Mouse (Mus musculus): Measurements from ENCODE around the gene Fam208a. TPM values are rescaled to one million over a fixed set of nuclear protein-coding genes. Genes with fewer than 3 reads are reported as not detected.
A peak's percentile ranks its signal among the peaks of the same experiment; 100 is the strongest.

Gene Fam208a
- polyA plus RNA-seq, 1 experiment: 30.4 TPM

DNA sequence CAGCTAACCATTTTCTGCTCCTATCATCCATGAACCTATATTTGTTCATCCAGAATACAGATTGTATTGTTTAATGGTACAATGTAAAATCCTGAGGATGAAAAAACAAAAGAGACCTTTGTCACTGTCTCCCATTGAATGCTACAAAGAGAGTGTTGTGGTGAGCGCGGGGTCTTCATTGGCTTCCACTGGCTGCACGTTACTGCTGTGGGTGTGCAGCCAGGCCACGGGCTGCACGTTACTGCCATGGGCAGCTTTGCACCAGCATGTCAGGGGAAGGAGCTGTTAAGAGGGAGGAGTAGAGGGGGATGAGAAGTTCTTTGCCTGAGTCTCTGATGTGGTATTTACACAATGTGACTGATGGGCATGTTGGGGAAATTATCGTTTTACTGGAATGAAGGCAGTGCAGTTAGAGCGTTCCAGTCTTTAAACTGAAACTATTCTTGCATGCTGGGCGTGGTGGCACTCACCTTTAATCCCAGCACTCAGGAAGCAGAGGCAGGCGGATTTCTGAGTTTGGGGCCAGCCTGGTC, 36.8 kb upstream of the Fam208a start:
- Histone ChIP-seq H3K27ac (ENCODE audit: insufficient read depth, low read length) (no peak overlapping the region), H3K4me3 (replicated peaks; ENCODE audit: insufficient read depth, low read depth, low read length) (no peak overlapping the region), H3K4me1 (ENCODE audit: control insufficient read depth, insufficient read depth, low read length) (no peaks in the 10 kb centered on the region), H3K27me3 (ENCODE audit: control insufficient read depth, insufficient read depth, low read length) (no peaks in the 10 kb centered on the region)
- no peak for DNase-seq
- WGBS: 77% methylated on average over 9 of the region's 9 CpGs
- TF ChIP-seq POLR2A (IDR thresholded peaks at IDR 0.05; ENCODE audit: borderline replicate concordance, insufficient read depth, low read length) (no peak), CTCF (IDR thresholded peaks at IDR 0.05; ENCODE audit: borderline replicate concordance, insufficient read depth, low read depth, low read length) (no peak)

DNA sequence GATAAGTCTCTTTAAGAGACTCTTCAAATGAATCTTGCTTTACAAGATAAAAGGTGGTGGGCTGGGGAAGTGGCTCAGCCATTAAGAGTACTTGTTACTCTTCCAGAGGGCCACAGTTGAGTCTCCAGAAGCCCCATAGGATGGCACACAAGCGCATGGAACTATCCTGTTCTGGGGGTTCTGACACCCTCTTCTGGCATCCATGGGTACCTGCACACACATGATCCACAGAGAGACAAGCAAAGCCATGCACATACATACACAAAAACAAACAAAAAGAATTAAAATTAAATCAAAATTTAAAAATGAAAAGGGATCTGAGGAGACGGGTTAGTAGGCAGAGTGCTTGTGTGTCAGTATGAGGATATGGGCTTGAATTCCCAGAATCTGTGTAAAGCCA, 36.0 kb upstream of the Fam208a start:
- Histone ChIP-seq H3K4me1 (ENCODE audit: control insufficient read depth, insufficient read depth, low read length) (no peaks in the 10 kb centered on the region), H3K27me3 (ENCODE audit: control insufficient read depth, insufficient read depth, low read length) (no peaks in the 10 kb centered on the region), H3K4me3 (replicated peaks; ENCODE audit: insufficient read depth, low read depth, low read length) (no peak overlapping the region), H3K27ac (ENCODE audit: insufficient read depth, low read length) (no peak overlapping the region)
- DNase-seq: no peak
- TF ChIP-seq CTCF (IDR thresholded peaks at IDR 0.05; ENCODE audit: borderline replicate concordance, insufficient read depth, low read depth, low read length) (peak; percentile 41; the same call in 1 of the 2 replicates), POLR2A (IDR thresholded peaks at IDR 0.05; ENCODE audit: borderline replicate concordance, insufficient read depth, low read length) (no peak)
- WGBS: 95% methylated on average over 2 of the region's 2 CpGs

DNA sequence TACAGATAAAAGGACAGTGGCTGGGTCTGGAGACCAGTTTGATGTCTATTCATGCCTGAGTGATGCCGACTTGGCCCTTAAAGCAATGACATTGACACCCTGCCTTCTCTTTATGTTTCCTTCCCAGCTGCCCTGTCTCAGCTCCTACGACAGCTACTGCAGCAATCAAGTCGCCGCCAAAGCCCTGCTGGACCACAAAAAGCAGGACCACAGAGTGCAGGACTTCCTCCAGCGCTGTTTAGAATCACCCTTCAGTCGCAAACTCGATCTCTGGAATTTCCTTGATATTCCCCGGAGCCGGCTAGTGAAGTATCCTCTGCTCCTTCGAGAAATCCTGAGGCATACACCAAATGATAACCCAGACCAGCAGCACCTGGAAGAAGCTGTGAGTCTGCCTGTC, 34.8 kb upstream of the Fam208a start:
- TF ChIP-seq POLR2A (IDR thresholded peaks at IDR 0.05; ENCODE audit: borderline replicate concordance, insufficient read depth, low read length): no peak
- no peak for TF ChIP-seq CTCF (IDR thresholded peaks at IDR 0.05; ENCODE audit: borderline replicate concordance, insufficient read depth, low read depth, low read length)
- Histone ChIP-seq H3K27ac (ENCODE audit: insufficient read depth, low read length) (no peak overlapping the region), H3K27me3 (ENCODE audit: control insufficient read depth, insufficient read depth, low read length) (no peaks in the 10 kb centered on the region), H3K4me3 (replicated peaks; ENCODE audit: insufficient read depth, low read depth, low read length) (no peak overlapping the region), H3K4me1 (ENCODE audit: control insufficient read depth, insufficient read depth, low read length) (no peaks in the 10 kb centered on the region)
- WGBS: 72% methylated on average over 10 of the region's 10 CpGs
- DNase-seq: no peak

DNA sequence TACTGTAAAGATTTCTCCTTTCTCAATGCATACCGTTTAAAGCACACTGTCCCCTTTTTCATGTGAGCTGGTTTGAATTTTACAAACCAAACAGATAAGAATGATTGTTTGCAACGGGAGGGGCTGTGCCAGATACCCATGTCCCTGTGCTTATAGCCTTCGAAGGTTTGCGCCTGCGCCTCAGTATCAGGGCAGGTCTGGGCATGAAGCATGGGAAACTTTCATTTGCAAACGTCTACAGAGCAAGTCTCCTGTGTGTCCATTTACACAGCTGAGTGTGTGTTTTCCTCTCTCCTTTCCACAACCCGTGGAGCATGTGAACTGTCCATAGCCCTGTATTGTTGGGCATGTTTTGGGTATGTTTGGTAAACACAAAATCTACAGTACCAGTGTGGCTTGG, 32.2 kb upstream of the Fam208a start:
- no peak for TF ChIP-seq CTCF (IDR thresholded peaks at IDR 0.05; ENCODE audit: borderline replicate concordance, insufficient read depth, low read depth, low read length)
- TF ChIP-seq POLR2A (IDR thresholded peaks at IDR 0.05; ENCODE audit: borderline replicate concordance, insufficient read depth, low read length): no peak
- H3K4me3 ChIP-seq (replicated peaks; ENCODE audit: insufficient read depth, low read depth, low read length): no peak overlapping the region
- H3K27ac ChIP-seq (ENCODE audit: insufficient read depth, low read length): no peak overlapping the region
- no peaks in the 10 kb centered on the region for H3K4me1 ChIP-seq (ENCODE audit: control insufficient read depth, insufficient read depth, low read length)
- DNase-seq: no peak
- 86% methylated on average over 7 of the region's 7 CpGs for WGBS
- no peaks in the 10 kb centered on the region for H3K27me3 ChIP-seq (ENCODE audit: control insufficient read depth, insufficient read depth, low read length)

DNA sequence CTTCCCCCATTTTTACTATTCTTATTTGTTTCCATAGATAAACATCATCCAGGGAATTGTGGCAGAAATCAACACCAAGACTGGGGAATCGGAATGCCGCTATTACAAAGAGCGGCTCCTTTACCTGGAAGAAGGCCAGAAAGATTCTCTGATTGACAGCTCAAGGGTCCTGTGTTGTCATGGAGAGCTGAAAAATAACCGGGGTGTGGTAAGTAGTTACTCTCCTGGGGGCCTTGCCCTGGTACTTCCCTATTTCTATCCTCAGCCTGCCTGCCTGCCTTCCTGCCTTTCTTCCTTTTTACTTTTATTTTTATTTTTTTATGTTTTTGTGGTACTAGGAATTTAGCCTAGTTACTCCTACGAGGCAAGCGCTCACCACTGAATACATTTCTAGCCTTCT, 31.1 kb upstream of the Fam208a start:
- TF ChIP-seq POLR2A (IDR thresholded peaks at IDR 0.05; ENCODE audit: borderline replicate concordance, insufficient read depth, low read length) (no peak), CTCF (IDR thresholded peaks at IDR 0.05; ENCODE audit: borderline replicate concordance, insufficient read depth, low read depth, low read length) (no peak)
- no peak overlapping the region for H3K27ac ChIP-seq (ENCODE audit: insufficient read depth, low read length)
- 61% methylated on average over 6 of the region's 6 CpGs for WGBS
- DNase-seq: no peak
- H3K4me3 ChIP-seq (replicated peaks; ENCODE audit: insufficient read depth, low read depth, low read length): no peak overlapping the region
- no peaks in the 10 kb centered on the region for H3K27me3 ChIP-seq (ENCODE audit: control insufficient read depth, insufficient read depth, low read length)
- no peaks in the 10 kb centered on the region for H3K4me1 ChIP-seq (ENCODE audit: control insufficient read depth, insufficient read depth, low read length)

DNA sequence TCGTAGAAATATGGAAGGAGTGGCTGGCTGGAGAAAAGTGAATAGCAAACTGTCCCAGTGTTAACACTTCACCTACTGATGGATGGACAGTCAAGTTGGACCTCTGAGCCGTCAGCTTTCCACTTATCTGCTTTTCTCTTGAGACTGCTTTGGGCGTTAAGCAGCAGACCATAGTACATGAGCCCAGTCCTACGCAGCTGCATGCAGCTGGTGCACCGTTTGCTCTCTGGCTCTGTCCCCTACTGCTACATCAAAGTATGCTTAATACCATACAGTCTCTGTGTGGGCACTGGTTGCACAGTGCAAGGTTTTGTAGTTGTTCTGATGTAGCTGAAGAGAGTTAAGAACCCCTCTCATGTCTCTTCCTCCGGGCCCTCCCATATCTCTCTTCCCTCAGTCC, 28.1 kb upstream of the Fam208a start:
- no peak for DNase-seq
- TF ChIP-seq CTCF (IDR thresholded peaks at IDR 0.05; ENCODE audit: borderline replicate concordance, insufficient read depth, low read depth, low read length) (no peak), POLR2A (IDR thresholded peaks at IDR 0.05; ENCODE audit: borderline replicate concordance, insufficient read depth, low read length) (no peak)
- no peaks in the 10 kb centered on the region for H3K27me3 ChIP-seq (ENCODE audit: control insufficient read depth, insufficient read depth, low read length)
- no peaks in the 10 kb centered on the region for H3K4me1 ChIP-seq (ENCODE audit: control insufficient read depth, insufficient read depth, low read length)
- no peak overlapping the region for H3K4me3 ChIP-seq (replicated peaks; ENCODE audit: insufficient read depth, low read depth, low read length)
- 86% methylated on average over 6 of the region's 6 CpGs for WGBS
- no peak overlapping the region for H3K27ac ChIP-seq (ENCODE audit: insufficient read depth, low read length)

DNA sequence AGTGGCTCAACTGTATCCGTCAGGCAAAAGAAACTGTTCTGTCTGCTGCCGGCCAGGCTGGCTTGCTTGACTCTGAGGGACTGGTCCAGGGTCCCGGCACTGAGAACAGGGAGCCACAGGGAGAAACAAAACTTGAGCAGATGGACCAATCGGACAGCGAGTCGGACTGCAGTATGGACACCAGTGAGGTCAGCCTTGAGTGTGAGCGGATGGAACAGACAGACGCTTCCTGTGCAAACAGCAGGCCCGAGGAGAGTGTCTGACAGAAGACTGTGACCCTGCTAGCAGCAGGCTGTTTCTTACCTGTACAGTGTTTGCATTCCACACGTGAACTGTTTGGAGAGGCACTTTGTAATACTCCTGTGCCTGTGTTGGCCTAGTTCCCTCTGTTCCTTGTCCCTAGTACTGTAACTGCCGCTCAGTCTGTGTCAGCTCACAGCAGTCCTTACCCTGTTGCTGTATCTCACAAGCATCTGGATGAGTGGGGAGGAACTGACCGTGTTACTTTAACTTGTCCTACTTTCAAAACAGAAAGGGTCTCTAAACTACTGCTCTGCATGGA, 26.8 kb upstream of the Fam208a start:
- Histone ChIP-seq H3K27me3 (ENCODE audit: control insufficient read depth, insufficient read depth, low read length) (no peaks in the 10 kb centered on the region), H3K4me1 (ENCODE audit: control insufficient read depth, insufficient read depth, low read length) (no peaks in the 10 kb centered on the region), H3K27ac (ENCODE audit: insufficient read depth, low read length) (no peak overlapping the region), H3K4me3 (replicated peaks; ENCODE audit: insufficient read depth, low read depth, low read length) (no peak overlapping the region)
- DNase-seq: no peak
- no peak for TF ChIP-seq POLR2A (IDR thresholded peaks at IDR 0.05; ENCODE audit: borderline replicate concordance, insufficient read depth, low read length)
- no peak for TF ChIP-seq CTCF (IDR thresholded peaks at IDR 0.05; ENCODE audit: borderline replicate concordance, insufficient read depth, low read depth, low read length)
- 84% methylated on average over 12 of the region's 12 CpGs for WGBS
